Mouse (Mus musculus): ENCODE results near the gene Fpr3. TPM values are rescaled to one million over a fixed set of nuclear protein-coding genes. Genes with fewer than 3 reads are reported as not detected.
"Not testable (repeated sequence)": the region's sequence is repeated elsewhere in the genome, so short reads cannot be mapped to it uniquely, and the experiment has no call there.

Gene Fpr3
- polyA plus RNA-seq, 1 experiment from 2014 or later: not detected

- Histone ChIP-seq H3K27me3 (no peaks in the 10 kb centered on the region), H3K27ac (replicated peaks) (no peak overlapping the region), H3K9me3 (no peaks in the 10 kb centered on the region), H3K4me1 (replicated peaks) (no peaks in the 10 kb centered on the region), H3K36me3 (no peaks in the 10 kb centered on the region), H3K4me2 (no peak overlapping the region), H3K9ac (no peak overlapping the region), H3K4me3 (no peak overlapping the region)
- 0 out of 2 replicates have a peak, but pooled peaks have one; percentile 45 for ATAC-seq (ENCODE audit: low FRiP score, low read depth)
- WGBS: 5% methylated on average over 4 of the region's 4 CpGs
Measured at GRCm38 (mm10) chr17:17896039-17896438, 8.4 kb downstream of the Fpr3 start.

DNA sequence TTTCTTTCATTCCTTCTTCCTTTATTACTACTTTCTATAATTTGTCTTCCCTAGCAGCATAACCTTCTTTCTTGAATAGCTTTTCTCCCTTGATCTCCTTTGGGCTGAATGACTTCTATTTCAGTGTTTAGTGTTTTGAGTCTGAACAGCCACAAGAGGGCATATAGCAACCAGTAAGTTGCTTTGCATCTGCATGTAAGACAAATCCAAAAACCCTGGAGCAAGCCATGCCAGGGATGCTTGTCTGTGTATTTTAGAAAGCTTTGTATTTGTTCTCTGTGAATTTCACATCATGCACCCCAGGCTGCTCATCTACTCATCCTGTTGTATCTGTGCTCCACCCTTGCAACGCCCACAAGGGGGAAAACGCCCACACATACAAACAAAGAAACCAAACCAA lies 11.6 kb downstream of the Fpr3 start:
- ATAC-seq (ENCODE audit: low FRiP score, low read depth): 0 out of 2 replicates have a peak, but pooled peaks have one; percentile 48
- 79% methylated on average over 2 of the region's 2 CpGs for WGBS

DNA sequence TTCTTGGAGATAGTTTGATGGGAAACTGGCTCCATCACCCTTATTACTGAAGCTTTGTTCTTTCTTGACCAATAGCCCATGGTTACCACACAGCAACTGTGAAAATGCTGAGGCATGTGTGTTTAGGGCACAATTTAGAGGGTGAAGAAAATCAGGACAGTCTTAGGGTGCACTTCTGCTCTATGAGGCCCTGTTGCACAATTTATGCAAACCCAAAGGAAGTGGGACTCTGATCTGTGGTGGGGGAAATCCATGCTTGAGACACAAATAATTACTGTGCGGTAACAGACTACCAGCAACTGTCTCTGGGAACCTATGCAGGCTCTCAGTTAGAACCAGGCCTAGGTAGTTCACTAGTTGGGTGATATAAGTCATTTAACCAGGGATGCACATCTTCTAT lies 13.1 kb downstream of the Fpr3 start:
- Histone ChIP-seq H3K27ac (replicated peaks) (no peak overlapping the region), H3K4me3 (no peak overlapping the region), H3K9ac (no peak overlapping the region), H3K4me1 (replicated peaks) (no peaks in the 10 kb centered on the region), H3K9me3 (no peaks in the 10 kb centered on the region), H3K36me3 (no peaks in the 10 kb centered on the region), H3K27me3 (no peaks in the 10 kb centered on the region; the same call in 1 of the 2 replicates), H3K4me2 (no peak overlapping the region)
- 92% methylated on average over 1 of the region's 1 CpGs for WGBS
- ATAC-seq (ENCODE audit: low FRiP score, low read depth): no peak

More for the DNA sequence above, 11.6 kb downstream of the Fpr3 start:
- H3K27me3 ChIP-seq: no peaks in the 10 kb centered on the region; the same call in 1 of the 2 replicates
- H3K36me3 ChIP-seq: no peaks in the 10 kb centered on the region
- H3K9ac ChIP-seq: no peak overlapping the region
- no peak overlapping the region for H3K27ac ChIP-seq (replicated peaks)
- no peak overlapping the region for H3K4me3 ChIP-seq
- H3K4me1 ChIP-seq (replicated peaks): no peaks in the 10 kb centered on the region
- H3K4me2 ChIP-seq: no peak overlapping the region
- no peaks in the 10 kb centered on the region for H3K9me3 ChIP-seq

- H3K4me3 ChIP-seq: peak overlapping the region; percentile 61
- peak; percentile 100 for ATAC-seq (ENCODE audit: low FRiP score, low read depth)
- no peaks in the 10 kb centered on the region for H3K27me3 ChIP-seq
- H3K9me3 ChIP-seq: no peaks in the 10 kb centered on the region
- H3K4me1 ChIP-seq (replicated peaks): peaks cover 9% of the 10 kb centered on the region; the same call in 1 of the 2 replicates
- WGBS: 18% methylated on average over 51 of the region's 51 CpGs
- H3K27ac ChIP-seq (replicated peaks): peak overlapping the region; percentile 82
- peak overlapping the region; percentile 69 for H3K9ac ChIP-seq
- H3K36me3 ChIP-seq: no peaks in the 10 kb centered on the region
- H3K4me2 ChIP-seq: peak overlapping the region; percentile 86
Measured at GRCm38 (mm10) chr17:17909636-17910421, 22.2 kb downstream of the Fpr3 start.

DNA sequence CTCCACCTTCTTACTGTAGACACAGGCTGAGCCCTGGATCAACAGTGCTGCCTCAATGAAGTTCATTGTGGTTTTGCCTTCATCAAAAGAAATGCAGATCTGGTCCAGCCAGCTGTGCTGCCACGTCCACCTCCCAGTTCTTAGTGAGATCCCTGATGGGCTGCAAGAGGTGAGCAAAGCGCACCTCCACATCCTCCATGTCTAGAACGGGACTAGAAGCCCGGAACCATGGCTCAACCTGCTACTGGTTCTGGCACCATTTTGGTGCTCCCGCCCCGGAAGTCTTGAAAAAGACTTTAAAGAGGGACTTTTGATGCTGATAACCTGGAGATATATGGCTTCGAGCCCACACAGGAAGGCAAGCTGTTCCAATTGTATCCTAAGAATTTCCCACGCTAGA lies 25.0 kb downstream of the Fpr3 start:
- H3K4me1 ChIP-seq (replicated peaks); H3K36me3 ChIP-seq; H3K9ac ChIP-seq; H3K4me2 ChIP-seq; ATAC-seq (ENCODE audit: low FRiP score, low read depth); H3K4me3 ChIP-seq; H3K27me3 ChIP-seq; H3K9me3 ChIP-seq; H3K27ac ChIP-seq (replicated peaks): not testable (repeated sequence)
- 90% methylated on average over 8 of the region's 8 CpGs for WGBS

DNA sequence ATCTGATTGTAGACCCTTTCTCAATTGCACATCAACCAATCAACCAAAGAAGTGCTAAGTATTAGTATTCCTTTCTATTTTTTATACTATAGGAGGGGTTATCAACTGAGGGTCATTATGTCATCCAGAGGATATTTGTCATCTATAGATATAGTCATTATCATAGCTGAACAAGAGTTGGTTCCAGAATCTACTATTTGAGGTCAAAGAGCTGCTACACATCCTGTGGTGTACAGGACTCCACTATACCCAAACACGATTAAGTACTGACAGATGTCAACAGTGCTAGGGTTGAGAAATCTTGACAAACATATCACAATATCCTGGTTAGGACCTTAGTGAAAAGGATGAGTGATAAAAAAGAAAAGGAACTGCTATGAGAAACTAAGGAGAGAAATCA lies 29.7 kb downstream of the Fpr3 start:
- no peak overlapping the region for H3K4me2 ChIP-seq
- no peak overlapping the region for H3K27ac ChIP-seq (replicated peaks)
- no peaks in the 10 kb centered on the region for H3K27me3 ChIP-seq
- 0 out of 2 replicates have a peak, but pooled peaks cover 3% of the 10 kb centered on the region for H3K9me3 ChIP-seq
- no peak overlapping the region for H3K9ac ChIP-seq
- WGBS: 98% methylated on average over 1 of the region's 1 CpGs
- H3K4me3 ChIP-seq: no peak overlapping the region
- H3K36me3 ChIP-seq: no peaks in the 10 kb centered on the region
- H3K4me1 ChIP-seq (replicated peaks): no peaks in the 10 kb centered on the region
- ATAC-seq (ENCODE audit: low FRiP score, low read depth): no peak

DNA sequence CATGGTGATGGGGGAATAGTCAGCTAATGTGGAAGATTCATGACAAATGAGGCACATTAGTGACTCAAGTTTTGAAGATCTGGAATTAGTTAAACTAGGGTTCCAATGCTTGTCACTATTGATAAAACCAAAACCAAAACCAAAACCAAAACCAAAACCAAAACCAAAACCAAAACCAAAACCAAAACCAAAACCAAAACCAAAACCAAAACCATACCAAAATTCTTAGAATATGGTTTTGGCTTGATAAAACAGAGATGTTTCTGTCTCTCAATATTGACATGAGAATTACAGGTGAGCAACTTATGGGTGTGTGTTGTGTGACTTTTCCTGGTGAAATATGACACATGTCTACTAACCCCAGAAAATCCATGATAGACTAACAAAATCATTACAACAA lies 30.1 kb downstream of the Fpr3 start:
- ATAC-seq (ENCODE audit: low FRiP score, low read depth): no peak
- Histone ChIP-seq H3K4me3 (no peak overlapping the region), H3K9ac (no peak overlapping the region), H3K4me1 (replicated peaks) (no peaks in the 10 kb centered on the region), H3K27me3 (no peaks in the 10 kb centered on the region), H3K27ac (replicated peaks) (no peak overlapping the region), H3K9me3 (0 out of 2 replicates have a peak, but pooled peaks cover 3% of the 10 kb centered on the region), H3K4me2 (no peak overlapping the region), H3K36me3 (no peaks in the 10 kb centered on the region)

- Histone ChIP-seq H3K9me3 (peaks cover 1% of the 10 kb centered on the region), H3K4me1 (replicated peaks) (no peaks in the 10 kb centered on the region), H3K36me3 (no peaks in the 10 kb centered on the region), H3K27me3 (no peaks in the 10 kb centered on the region), H3K4me2 (no peak overlapping the region), H3K4me3 (no peak overlapping the region), H3K27ac (replicated peaks) (no peak overlapping the region), H3K9ac (no peak overlapping the region)
- WGBS: 14% methylated on average over 1 of the region's 1 CpGs
- no peak for ATAC-seq (ENCODE audit: low FRiP score, low read depth)
Measured at GRCm38 (mm10) chr17:17973443-17973842, 85.8 kb downstream of the Fpr3 start.

GRCm38 (mm10) chr17:17981232-17981631 lies 93.6 kb downstream of the Fpr3 start:
- not testable (repeated sequence) for H3K36me3 ChIP-seq; H3K4me1 ChIP-seq (replicated peaks); H3K9me3 ChIP-seq; H3K27me3 ChIP-seq; H3K9ac ChIP-seq; H3K27ac ChIP-seq (replicated peaks); H3K4me2 ChIP-seq; ATAC-seq (ENCODE audit: low FRiP score, low read depth); H3K4me3 ChIP-seq
- WGBS: 79% methylated on average over 2 of the region's 2 CpGs

DNA sequence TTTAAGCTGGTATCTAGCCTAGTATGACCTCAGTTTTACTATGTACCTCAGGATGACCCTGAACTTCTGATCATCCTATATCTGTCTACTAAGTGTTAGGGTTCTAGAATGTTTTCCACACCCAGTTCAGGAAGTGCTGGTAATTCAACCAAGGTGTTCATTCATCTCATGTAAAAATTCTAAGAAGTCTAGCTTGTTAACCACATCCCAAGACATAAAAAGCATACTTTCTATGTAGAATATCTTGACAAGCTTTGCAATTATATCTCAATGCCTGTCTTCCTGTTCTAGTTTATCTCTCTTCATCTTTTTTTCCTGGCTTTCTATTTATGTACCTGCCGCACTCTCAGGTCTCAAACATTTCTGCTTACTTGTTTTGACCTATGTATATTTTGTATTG lies 117.1 kb downstream of the Fpr3 start:
- Histone ChIP-seq H3K4me2 (no peak overlapping the region), H3K9ac (no peak overlapping the region), H3K4me3 (no peak overlapping the region), H3K27me3 (no peaks in the 10 kb centered on the region), H3K4me1 (replicated peaks) (no peaks in the 10 kb centered on the region), H3K27ac (replicated peaks) (no peak overlapping the region), H3K36me3 (no peaks in the 10 kb centered on the region), H3K9me3 (no peaks in the 10 kb centered on the region)
- ATAC-seq (ENCODE audit: low FRiP score, low read depth): no peak
- 98% methylated on average over 1 of the region's 1 CpGs for WGBS

All from hindbrain, embryonic 15.5 days (tissue).